Mouse (Mus musculus): ENCODE data around the gene Osbpl10. TPM values are rescaled to one million over a fixed set of nuclear protein-coding genes. Genes with fewer than 3 reads are reported as not detected.

Gene Osbpl10
- polyA plus RNA-seq, 1 experiment from 2014 or later: 9.9 TPM

GRCm38 (mm10) chr9:115215830-115216701, 237.7 kb downstream of the Osbpl10 start:
- in situ Hi-C loops (cut with MboI; ENCODE audit: low pct_unique_long_range_greater_than_20kb): no loop called here
- no peak for TF ChIP-seq CTCF (IDR thresholded peaks at IDR 0.05)
- POLR2A ChIA-PET: no interaction called here
- ATAC-seq: peak; percentile 28
- H3K27me3 ChIP-seq: no peaks in the 10 kb centered on the region
- no peak for DNase-seq (ENCODE audit: low read depth, low spot score)
- CTCF ChIA-PET: no interaction called here

GRCm38 (mm10) chr9:115217984-115218383, 239.6 kb downstream of the Osbpl10 start:
- ChIA-PET POLR2A (no interaction called here), CTCF (no interaction called here)
- DNase-seq (ENCODE audit: low read depth, low spot score): no peak
- TF ChIP-seq CTCF (IDR thresholded peaks at IDR 0.05): no peak
- H3K27me3 ChIP-seq: no peaks in the 10 kb centered on the region
- in situ Hi-C loops (cut with MboI; ENCODE audit: low pct_unique_long_range_greater_than_20kb): no loop called here
- ATAC-seq: no peak

GRCm38 (mm10) chr9:115220466-115220865, 242.1 kb downstream of the Osbpl10 start:
- POLR2A ChIA-PET: no interaction called here
- TF ChIP-seq CTCF (IDR thresholded peaks at IDR 0.05): no peak
- DNase-seq (ENCODE audit: low read depth, low spot score) (no peak), ATAC-seq (peak; percentile 33)
- H3K27me3 ChIP-seq: no peaks in the 10 kb centered on the region
- in situ Hi-C loops (cut with MboI; ENCODE audit: low pct_unique_long_range_greater_than_20kb): no loop called here
- CTCF ChIA-PET: no interaction called here

GRCm38 (mm10) chr9:115221265-115221664, 242.9 kb downstream of the Osbpl10 start:
- CTCF ChIA-PET: no interaction called here
- no peaks in the 10 kb centered on the region for H3K27me3 ChIP-seq
- POLR2A ChIA-PET: no interaction called here
- DNase-seq (ENCODE audit: low read depth, low spot score) (no peak), ATAC-seq (no peak)
- TF ChIP-seq CTCF (IDR thresholded peaks at IDR 0.05): no peak
- in situ Hi-C loops (cut with MboI; ENCODE audit: low pct_unique_long_range_greater_than_20kb): no loop called here

- no peaks in the 10 kb centered on the region for H3K27me3 ChIP-seq
- TF ChIP-seq CTCF (IDR thresholded peaks at IDR 0.05): no peak
- DNase-seq (ENCODE audit: low read depth, low spot score) (no peak), ATAC-seq (no peak)
- POLR2A ChIA-PET: interaction anchor here (0.6 to 1.2 kb wide), 3 partner anchors 9 to 103 kb away, joined by 3 read pairs; no protein-coding TSS in a partner anchor
- in situ Hi-C loops (cut with MboI; ENCODE audit: low pct_unique_long_range_greater_than_20kb): no loop called here
- CTCF ChIA-PET: no interaction called here
These were observed 246.5 kb downstream of the Osbpl10 start for GRCm38 (mm10) chr9:115224744-115225354.

- ChIA-PET POLR2A (no interaction called here), CTCF (no interaction called here)
- no peak for DNase-seq (ENCODE audit: low read depth, low spot score)
- no peak for ATAC-seq
- no peaks in the 10 kb centered on the region for H3K27me3 ChIP-seq
- in situ Hi-C loops (cut with MboI; ENCODE audit: low pct_unique_long_range_greater_than_20kb): no loop called here
- TF ChIP-seq CTCF (IDR thresholded peaks at IDR 0.05): no peak
These were observed 250.8 kb downstream of the Osbpl10 start for GRCm38 (mm10) chr9:115229145-115229544.

- POLR2A ChIA-PET: no interaction called here
- ATAC-seq: no peak
- in situ Hi-C loops (cut with MboI; ENCODE audit: low pct_unique_long_range_greater_than_20kb): no loop called here
- no peak for TF ChIP-seq CTCF (IDR thresholded peaks at IDR 0.05)
- no peaks in the 10 kb centered on the region for H3K27me3 ChIP-seq
- no peak for DNase-seq (ENCODE audit: low read depth, low spot score)
- CTCF ChIA-PET: no interaction called here
These were observed 251.3 kb downstream of the Osbpl10 start for GRCm38 (mm10) chr9:115229676-115230075.

GRCm38 (mm10) chr9:115230141-115230540, 251.8 kb downstream of the Osbpl10 start:
- TF ChIP-seq CTCF (IDR thresholded peaks at IDR 0.05): no peak
- no peaks in the 10 kb centered on the region for H3K27me3 ChIP-seq
- POLR2A ChIA-PET: no interaction called here
- ATAC-seq: no peak
- no peak for DNase-seq (ENCODE audit: low read depth, low spot score)
- CTCF ChIA-PET: no interaction called here
- in situ Hi-C loops (cut with MboI; ENCODE audit: low pct_unique_long_range_greater_than_20kb): no loop called here

GRCm38 (mm10) chr9:115231476-115231875, 253.1 kb downstream of the Osbpl10 start:
- ATAC-seq (no peak), DNase-seq (ENCODE audit: low read depth, low spot score) (no peak)
- in situ Hi-C loops (cut with MboI; ENCODE audit: low pct_unique_long_range_greater_than_20kb): no loop called here
- ChIA-PET POLR2A (no interaction called here), CTCF (no interaction called here)
- no peaks in the 10 kb centered on the region for H3K27me3 ChIP-seq
- TF ChIP-seq CTCF (IDR thresholded peaks at IDR 0.05): no peak

GRCm38 (mm10) chr9:115233721-115234120, 255.4 kb downstream of the Osbpl10 start:
- POLR2A ChIA-PET: interaction anchor here (0.6 to 0.8 kb wide), 2 partner anchors 8 to 190 kb away, joined by 3 to 5 read pairs; no protein-coding TSS in a partner anchor
- no peaks in the 10 kb centered on the region for H3K27me3 ChIP-seq
- CTCF ChIA-PET: no interaction called here
- DNase-seq (ENCODE audit: low read depth, low spot score) (no peak), ATAC-seq (no peak)
- no peak for TF ChIP-seq CTCF (IDR thresholded peaks at IDR 0.05)
- in situ Hi-C loops (cut with MboI; ENCODE audit: low pct_unique_long_range_greater_than_20kb): no loop called here

GRCm38 (mm10) chr9:115234561-115234960, 256.2 kb downstream of the Osbpl10 start:
- in situ Hi-C loops (cut with MboI; ENCODE audit: low pct_unique_long_range_greater_than_20kb): no loop called here
- no peak for DNase-seq (ENCODE audit: low read depth, low spot score)
- ChIA-PET CTCF (no interaction called here), POLR2A (no interaction called here)
- ATAC-seq: no peak
- no peaks in the 10 kb centered on the region for H3K27me3 ChIP-seq
- no peak for TF ChIP-seq CTCF (IDR thresholded peaks at IDR 0.05)
